Mouse (Mus musculus): ENCODE measurements around the gene Rpl36a.

DNA sequence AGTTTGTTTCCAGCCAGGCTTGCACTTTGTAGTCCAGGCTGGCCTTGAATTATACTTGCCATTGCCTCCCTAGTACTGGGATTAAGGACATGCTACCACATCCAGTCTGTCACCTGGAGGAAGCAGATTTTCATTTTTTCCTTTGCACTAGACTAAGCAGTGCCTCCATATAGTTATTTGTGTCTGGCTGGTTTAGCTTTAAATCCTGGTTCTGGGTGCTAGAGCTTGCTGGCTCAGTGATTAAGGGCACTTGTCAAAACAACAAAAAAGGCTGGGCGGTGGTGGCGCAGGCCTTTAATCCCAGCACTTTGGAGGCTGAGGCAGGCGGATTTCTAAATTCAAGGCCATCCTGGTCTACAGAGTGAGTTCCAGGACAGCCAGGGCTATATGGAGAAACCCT, 3.5 kb downstream of the Rpl36a start:
- TF ChIP-seq GATA1 (IDR thresholded peaks at IDR 0.05; ENCODE audit: borderline replicate concordance, low read length) = no peak
- TF ChIP-seq FLI1 (IDR thresholded peaks at IDR 0.05; ENCODE audit: low read length) = no peak

All from megakaryocyte, embryonic 14.5 days (primary cell).